ENCODE assay signal across 12 mouse cellular contexts in the genomic region with DNA sequence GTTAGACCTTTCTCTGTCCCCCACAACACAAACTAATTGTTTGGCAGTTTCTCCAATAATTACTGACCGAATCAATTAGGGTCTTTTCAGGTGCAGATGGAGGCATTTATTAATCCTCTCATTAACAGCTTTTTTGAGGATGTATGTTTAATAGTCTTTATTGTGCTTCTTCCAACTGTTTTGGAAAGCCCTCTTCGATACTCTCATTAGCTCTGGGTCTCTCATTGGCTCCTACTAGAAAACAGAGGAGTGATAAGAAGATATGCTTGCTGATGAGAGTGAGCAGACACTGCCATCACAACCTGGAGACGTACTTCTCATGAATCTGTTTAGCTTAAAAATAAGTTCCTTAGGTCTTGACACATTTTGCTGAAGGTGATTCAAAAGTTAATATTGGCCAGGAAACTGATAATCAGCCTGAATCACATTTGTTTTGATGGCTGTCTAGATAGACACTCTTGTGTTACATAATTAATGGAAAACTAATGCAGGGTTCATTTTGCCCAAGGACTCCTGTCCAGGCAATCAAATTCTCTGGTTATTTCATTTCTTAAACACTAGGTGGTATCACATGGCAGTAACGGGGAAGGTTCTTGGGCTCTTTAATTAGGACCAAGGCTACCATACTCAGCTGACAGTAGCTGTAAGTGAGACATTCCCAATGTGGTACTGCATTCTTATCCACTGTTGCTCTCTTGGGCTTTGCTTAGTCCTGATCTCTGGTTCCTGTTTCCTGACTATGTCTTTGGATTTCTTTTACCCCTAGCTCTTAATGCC.
DNase-seq lines count a peak whose midpoint lies in the region; ATAC-seq and TF ChIP-seq lines count a peak whose summit lies in the region.
"Had no signal": no experiment of that assay in that cellular context is flagged by ENCODE, and none has a peak within 500 bp of the region (broad histone marks: within the 10 kb centered on the region; RNA-seq: fewer than 3 reads in every experiment).

No protein-coding gene starts in this region.

- H3K4me3 ChIP-seq in hindbrain, postnatal 0 days (ENCODE audit: low read length) = no peak overlapping the region
- no peak overlapping the region for H3K4me3 ChIP-seq in hindbrain, embryonic 12.5 days
- H3K4me3 ChIP-seq: limb, embryonic 12.5 days; midbrain, embryonic 10.5 days had no signal

- peak; percentile 3 for DNase-seq in CD4-positive, CD25-positive, alpha-beta regulatory T cell, adult 2 months (ENCODE audit: low read depth, low spot score)
- DNase-seq in hindbrain, postnatal 0 days (ENCODE audit: low spot score) = no peak
- DNase-seq in R1 (ENCODE audit: low read depth, low spot score) = peak; percentile 9
- no peak for DNase-seq in cerebellum, postnatal 4 days (ENCODE audit: low spot score in 2 of 2)
- DNase-seq in thymus, adult 18-20 months = no peak
- DNase-seq: liver, postnatal 0 days had no signal

- H3K4me2 ChIP-seq in hindbrain, postnatal 0 days (ENCODE audit: low read depth, low read length) = no peak overlapping the region
- H3K4me2 ChIP-seq in hindbrain, embryonic 12.5 days (replicated peaks) = no peak overlapping the region
- H3K4me2 ChIP-seq: hindbrain, embryonic 14.5 days; limb, embryonic 12.5 days had no signal

- no peaks in the 10 kb centered on the region for H3K4me1 ChIP-seq in hindbrain, postnatal 0 days (ENCODE audit: insufficient read depth, low read length)
- H3K4me1 ChIP-seq in hindbrain, embryonic 12.5 days = no peaks in the 10 kb centered on the region
- H3K4me1 ChIP-seq: limb, embryonic 12.5 days; midbrain, embryonic 10.5 days had no signal

- peak; percentile 19 for TF ChIP-seq CTCF in hindbrain, postnatal 0 days (IDR thresholded peaks at IDR 0.05; ENCODE audit: low read depth)

- no peak for ATAC-seq in CD4-positive, CD25-positive, alpha-beta regulatory T cell, adult 4 months
- ATAC-seq in hindbrain, postnatal 0 days = no peak
- no peak for ATAC-seq in hindbrain, embryonic 12.5 days (ENCODE audit: low FRiP score)
- ATAC-seq in hematopoietic stem cell, adult 5-6 weeks (replicated peaks in 1 of 2; ENCODE audit: insufficient read depth in 1 of 2, low FRiP score in 2 of 2, low TSS enrichment in 1 of 2, low read depth in 1 of 2, poor library complexity in 2 of 2, severe bottlenecking in 2 of 2) = peak; percentile 21 to 27; a peak in 1 of 4 replicates
- ATAC-seq: liver, postnatal 0 days had no signal

- H3K9ac ChIP-seq in hindbrain, postnatal 0 days (replicated peaks; ENCODE audit: low read length) = no peak overlapping the region
- no peak overlapping the region for H3K9ac ChIP-seq in hindbrain, embryonic 12.5 days
- H3K9ac ChIP-seq: hindbrain, embryonic 14.5 days; limb, embryonic 12.5 days; liver, postnatal 0 days had no signal

- H3K9me3 ChIP-seq in hindbrain, postnatal 0 days (ENCODE audit: low read length) = no peaks in the 10 kb centered on the region
- no peaks in the 10 kb centered on the region for H3K9me3 ChIP-seq in hindbrain, embryonic 12.5 days (replicated peaks)
- H3K9me3 ChIP-seq: midbrain, embryonic 10.5 days had no signal

- H3K27me3 ChIP-seq in hindbrain, postnatal 0 days (ENCODE audit: insufficient read depth, low read length) = no peaks in the 10 kb centered on the region
- no peaks in the 10 kb centered on the region for H3K27me3 ChIP-seq in hindbrain, embryonic 12.5 days
- H3K27me3 ChIP-seq: limb, embryonic 12.5 days had no signal

- 71% methylated on average over 4 of the region's 4 CpGs for WGBS in hindbrain, postnatal 0 days
- 78% methylated on average over 4 of the region's 4 CpGs for WGBS in hindbrain, embryonic 12.5 days

- H3K36me3 ChIP-seq in hindbrain, postnatal 0 days (ENCODE audit: insufficient read depth, low read length) = no peaks in the 10 kb centered on the region
- H3K36me3 ChIP-seq in hindbrain, embryonic 12.5 days = no peaks in the 10 kb centered on the region
- H3K36me3 ChIP-seq: limb, embryonic 12.5 days; midbrain, embryonic 10.5 days had no signal

- no peak overlapping the region for H3K27ac ChIP-seq in hindbrain, postnatal 0 days
- no peak overlapping the region for H3K27ac ChIP-seq in hindbrain, embryonic 12.5 days
- H3K27ac ChIP-seq: hindbrain, embryonic 14.5 days; limb, embryonic 12.5 days; midbrain, embryonic 10.5 days had no signal

Comparison
In these comparisons a context has a peak if more than half of its experiments do, and no peak if none do; other contexts are left out.
1. DNase-seq: peak in CD4-positive, CD25-positive, alpha-beta regulatory T cell, adult 2 months (single experiment) and R1 (single experiment); none in hindbrain, postnatal 0 days (single experiment), cerebellum, postnatal 4 days (0 of 2) and thymus, adult 18-20 months (0 of 2).
2. ATAC-seq: peak in hematopoietic stem cell, adult 5-6 weeks (2 of 2); none in CD4-positive, CD25-positive, alpha-beta regulatory T cell, adult 4 months (single experiment), hindbrain, postnatal 0 days (single experiment) and hindbrain, embryonic 12.5 days (single experiment).